27 mouse cellular contexts compared by ENCODE assay signal in the genomic region with DNA sequence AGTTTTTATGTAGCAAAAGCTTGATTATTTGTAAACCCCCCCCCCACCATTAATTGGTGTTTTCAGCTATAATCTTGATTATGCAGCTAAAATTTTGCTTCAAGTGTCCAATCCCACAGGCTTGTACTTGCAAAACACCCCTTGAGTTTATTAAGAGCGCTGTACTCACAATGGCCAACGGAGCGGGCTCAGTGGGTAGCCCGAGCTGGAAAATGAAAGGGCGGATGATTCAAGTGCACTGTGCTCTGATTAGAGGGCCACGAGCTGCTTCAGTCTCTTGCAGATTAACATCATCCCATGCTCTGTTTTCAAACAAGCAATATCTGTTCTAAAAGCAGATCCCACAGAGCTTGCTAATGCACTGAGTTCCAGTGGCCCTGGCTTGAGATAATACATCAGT. TPM values are rescaled to one million over a fixed set of nuclear protein-coding genes. Genes with fewer than 3 reads are reported as not detected.
DNase-seq lines count a peak whose midpoint lies in the region; ATAC-seq and TF ChIP-seq lines count a peak whose summit lies in the region.
"Had no signal": no experiment of that assay in that cellular context is flagged by ENCODE, and none has a peak within 500 bp of the region (broad histone marks: within the 10 kb centered on the region; RNA-seq: fewer than 3 reads in every experiment).

No protein-coding gene starts in this region.

- no peaks in the 10 kb centered on the region for H3K9me3 ChIP-seq in forebrain, embryonic 13.5 days (replicated peaks)
- no peaks in the 10 kb centered on the region for H3K9me3 ChIP-seq in forebrain, embryonic 16.5 days (ENCODE audit: control insufficient read depth, low read length)
- H3K9me3 ChIP-seq: heart, embryonic 10.5 days; heart, embryonic 13.5 days had no signal

- H3K4me1 ChIP-seq in forebrain, embryonic 13.5 days: peaks cover 6% of the 10 kb centered on the region; the same call in 1 of the 2 replicates
- peaks cover 5% of the 10 kb centered on the region for H3K4me1 ChIP-seq in forebrain, embryonic 16.5 days (replicated peaks; ENCODE audit: control insufficient read depth, insufficient read depth, low read length)

- H3K27me3 ChIP-seq in forebrain, embryonic 13.5 days: no peaks in the 10 kb centered on the region
- no peaks in the 10 kb centered on the region for H3K27me3 ChIP-seq in forebrain, embryonic 16.5 days (replicated peaks; ENCODE audit: control insufficient read depth, insufficient read depth, low read length)
- H3K27me3 ChIP-seq: CH12.LX; heart, embryonic 13.5 days; Patski had no signal

- no peak overlapping the region for H3K9ac ChIP-seq in forebrain, embryonic 13.5 days
- no peak overlapping the region for H3K9ac ChIP-seq in forebrain, embryonic 16.5 days (replicated peaks; ENCODE audit: low read depth, low read length)
- H3K9ac ChIP-seq: heart, embryonic 13.5 days; hindbrain, embryonic 14.5 days had no signal

- H3K4me3 ChIP-seq in forebrain, embryonic 13.5 days: no peak overlapping the region
- H3K4me3 ChIP-seq in forebrain, embryonic 16.5 days (replicated peaks; ENCODE audit: low read length): no peak overlapping the region
- H3K4me3 ChIP-seq: heart, adult 2 months; heart, embryonic 10.5 days; heart, embryonic 13.5 days had no signal

- 44% methylated on average over 6 of the region's 6 CpGs for WGBS in forebrain, embryonic 13.5 days
- WGBS in forebrain, embryonic 16.5 days: 46% methylated on average over 6 of the region's 6 CpGs

- no peaks in the 10 kb centered on the region for H3K36me3 ChIP-seq in forebrain, embryonic 13.5 days (ENCODE audit: poor library complexity, severe bottlenecking)
- H3K36me3 ChIP-seq in forebrain, embryonic 16.5 days (ENCODE audit: control insufficient read depth, insufficient read depth): no peaks in the 10 kb centered on the region
- H3K36me3 ChIP-seq: heart, embryonic 10.5 days had no signal

- peak; percentile 10 to 19 for DNase-seq in cerebellum, postnatal 14 days
- DNase-seq in cerebellum, adult 9-10 months: no peak
- DNase-seq in brain, embryonic 14.5 days (ENCODE audit: low read depth): peak; percentile 52
- DNase-seq: adrenal gland, postnatal 10 days; adrenal gland, postnatal 36 days; B cell, adult 2 months; cerebellum, adult 11-12 months; cerebellum, adult 8-10 months; cerebellum, postnatal 36 days; gastrocnemius, postnatal 10 days; gastrocnemius, postnatal 36 days; heart, adult 2 months; heart, postnatal 14 days; heart, postnatal 4 days; kidney, adult 18-20 months; kidney, adult 9 months had no signal

- H3K4me2 ChIP-seq in forebrain, embryonic 13.5 days: no peak overlapping the region
- H3K4me2 ChIP-seq in forebrain, embryonic 16.5 days (ENCODE audit: low read length): no peak overlapping the region
- H3K4me2 ChIP-seq: heart, embryonic 13.5 days; hindbrain, embryonic 14.5 days had no signal

- peak; percentile 43; the same call in 1 of the 2 replicates for ATAC-seq in forebrain, embryonic 13.5 days
- no peak for ATAC-seq in forebrain, embryonic 16.5 days
- ATAC-seq in megakaryocyte, adult 5-6 weeks (ENCODE audit: poor library complexity, severe bottlenecking): no peak
- ATAC-seq: inflammation-experienced regulatory T-cells, adult 6 months; intestine, embryonic 16.5 days had no signal

- TF ChIP-seq POLR2A in brain, embryonic 14.5 days (IDR thresholded peaks at IDR 0.05; ENCODE audit: borderline replicate concordance, extremely low read depth, insufficient read depth, insufficient read length, poor library complexity, severe bottlenecking): no peak

- H3K27ac ChIP-seq in forebrain, embryonic 13.5 days: peak overlapping the region; percentile 10; the same call in 1 of the 2 replicates
- no peak overlapping the region for H3K27ac ChIP-seq in forebrain, embryonic 16.5 days (ENCODE audit: low read length)
- H3K27ac ChIP-seq: heart, adult 2 months; heart, embryonic 10.5 days; hindbrain, embryonic 14.5 days; hindbrain, postnatal 0 days had no signal

- TF ChIP-seq CTCF in brain, embryonic 14.5 days (IDR thresholded peaks at IDR 0.05; ENCODE audit: borderline replicate concordance, extremely low read depth, insufficient read depth, insufficient read length): no peak

RNA-seq across cellular contexts. Expression of gene Pcdh7, which starts 53.4 kb away (rescaled TPM):
- 7.2 and 8.2 TPM in 2 replicates for polyA plus RNA-seq in forebrain, embryonic 13.5 days (2015; fragmentation: Nextera tagmentation; extraction: Ambion mirVana)
- polyA plus RNA-seq in forebrain, embryonic 16.5 days (2015; fragmentation: Nextera tagmentation; extraction: Ambion mirVana): 11.4 and 16.0 TPM in 2 replicates
- polyA plus RNA-seq in brain, embryonic 14.5 days (2012; rRNA removed): 10.0 and 25.8 TPM in 2 replicates
- 0.16 and 1.1 TPM in 2 replicates for total RNA-seq in megakaryocyte, adult 5-6 weeks (2015)
- 0.26 TPM in 1 of 2 replicates, not detected in the other for total RNA-seq in megakaryocyte, adult 5-6 weeks (2017)
- total RNA-seq: CH12.LX had no signal
- polyA plus RNA-seq: inflammation-experienced regulatory T-cells, adult 6 months had no signal
